Mouse (Mus musculus) CH12.LX (cell line): ENCODE measurements around the gene Pxn.

Experiments used
- CHD1 ChIP-seq: IDR thresholded peaks from 2 replicates; pipeline ENCODE4 v1.6.1; 2012; ENCODE audit warnings: low read depth, low read length, improper control_type of control experiment, inconsistent platforms
- CTCF ChIP-seq, 2 experiments: IDR thresholded peaks in 1 of 2; conservative IDR thresholded peaks in 1 of 2; 2 replicates each; pipeline ENCODE4 v1.5.1; 2011 to 2012; ENCODE audit warnings: low read depth in 2 of 2, low read length in 2 of 2, improper control_type of control experiment in 1 of 2, inconsistent platforms in 1 of 2, mild to moderate bottlenecking in 1 of 2, moderate library complexity in 1 of 2
- JUND ChIP-seq: conservative IDR thresholded peaks from 2 replicates; pipeline ENCODE4 v1.6.1; 2011; ENCODE audit warnings: low read depth, low read length, improper control_type of control experiment
- MAX ChIP-seq: IDR thresholded peaks from 2 replicates; pipeline ENCODE4 v1.6.1; 2011; ENCODE audit warnings: low read length, improper control_type of control experiment
- NELFE ChIP-seq: IDR thresholded peaks from 2 replicates; pipeline ENCODE4 v1.6.1; 2011; ENCODE audit warnings: low read depth, low read length, improper control_type of control experiment
- POLR2A ChIP-seq: IDR thresholded peaks from 2 replicates; pipeline ENCODE4 v1.6.1; 2011; ENCODE audit warnings: low read depth, mild to moderate bottlenecking, improper control_type of control experiment, low read length
- POLR2AphosphoS2 ChIP-seq: IDR thresholded peaks from 2 replicates; pipeline ENCODE4 v1.6.1; 2011; ENCODE audit warnings: low read depth, low read length, improper control_type of control experiment
- SMC3 ChIP-seq: IDR thresholded peaks from 2 replicates; pipeline ENCODE4 v1.6.1; 2011; ENCODE audit warnings: low read depth, low read length, improper control_type of control experiment
- TCF12 ChIP-seq: IDR thresholded peaks from 2 replicates; pipeline ENCODE4 v1.6.1; 2014; ENCODE audit warnings: low read depth, mild to moderate bottlenecking, inconsistent platforms, low read length, improper control_type of control experiment
- UBTF ChIP-seq: IDR thresholded peaks from 2 replicates; pipeline ENCODE4 v1.6.1; 2012; ENCODE audit warnings: low read depth, mild to moderate bottlenecking, inconsistent platforms, low read length, improper control_type of control experiment, moderate library complexity
- ZNF384 ChIP-seq: IDR thresholded peaks from 2 replicates; pipeline ENCODE4 v1.6.1; 2012; ENCODE audit warnings: low read depth, low read length, improper control_type of control experiment, inconsistent platforms

- TF ChIP-seq NELFE (no peak), MAX (no peak), POLR2AphosphoS2 (no peak), CTCF (conservative IDR thresholded peaks at IDR 0.05 in 1 of 2, IDR thresholded peaks at IDR 0.05 in 1 of 2; ENCODE audit: low read depth in 2 of 2, low read length in 2 of 2) (no peak), TCF12 (no peak), JUND (no peak), ZNF384 (no peak), POLR2A (no peak), UBTF (no peak), CHD1 (no peak), SMC3 (no peak)
Observed at GRCm38 (mm10) chr5:115500383-115500935, 6.0 kb upstream of the Pxn start.
